Mouse (Mus musculus) megakaryocyte-erythroid progenitor cell, adult 5 weeks (primary cell): Measurements from ENCODE around the gene Tas2r117. TPM values are rescaled to one million over a fixed set of nuclear protein-coding genes. Genes with fewer than 3 reads are reported as not detected.

Experiments
- polyA plus RNA-seq: library from polyadenylated mRNA; stranded (reverse); fragments of >175 nt; gene quantifications from 2 replicates; pipeline ENCODE4 v1.2.3, GENCODE M21; 2012

The Tas2r117 gene
- not detected in 2 replicates for polyA plus RNA-seq

DNA sequence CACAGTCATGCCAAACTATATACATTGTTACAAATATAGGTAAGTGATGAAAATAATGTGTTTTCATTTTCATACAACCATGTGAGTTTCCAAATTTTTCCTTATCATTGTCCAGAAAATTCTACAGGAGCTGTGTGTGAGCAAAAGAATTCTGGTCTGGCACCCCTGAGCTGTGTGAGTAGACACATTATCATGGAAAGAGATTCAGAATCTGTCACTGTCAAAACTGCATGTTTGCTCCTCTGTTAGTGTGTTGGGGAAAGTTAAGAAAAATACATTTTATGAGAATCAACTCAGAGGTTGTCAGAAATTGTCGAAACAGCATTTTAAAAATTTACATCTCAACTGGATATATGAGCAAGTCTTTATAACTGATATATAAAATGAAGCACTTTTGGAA, at the start of gene Tas2r117:
Tas2r117 (plus strand) TSS at position 301 of the 400 bp plus-strand sequence.

DNA sequence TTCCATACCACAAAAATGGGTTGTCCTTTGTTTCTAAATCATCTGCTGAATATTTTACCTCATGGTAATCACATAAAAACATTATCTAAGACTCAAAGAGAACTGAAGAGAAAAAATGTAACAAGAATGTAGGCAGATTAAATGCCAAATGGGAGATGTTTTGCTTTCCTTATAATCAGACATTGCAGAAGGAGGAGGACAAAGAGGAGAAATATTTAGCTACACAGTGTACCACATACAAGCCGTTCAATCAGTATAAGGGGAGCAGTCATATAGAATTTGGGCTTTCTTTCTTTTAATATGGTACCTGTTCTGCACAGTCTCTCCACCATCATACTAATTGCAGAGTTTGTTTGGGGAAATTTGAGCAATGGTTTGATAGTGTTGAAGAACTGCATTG, 48.2 kb upstream of the Tas2r117 start, which contains the start of gene Tas2r124:
Tas2r124 (plus strand) TSS at position 301 of the 400 bp plus-strand sequence.

DNA sequence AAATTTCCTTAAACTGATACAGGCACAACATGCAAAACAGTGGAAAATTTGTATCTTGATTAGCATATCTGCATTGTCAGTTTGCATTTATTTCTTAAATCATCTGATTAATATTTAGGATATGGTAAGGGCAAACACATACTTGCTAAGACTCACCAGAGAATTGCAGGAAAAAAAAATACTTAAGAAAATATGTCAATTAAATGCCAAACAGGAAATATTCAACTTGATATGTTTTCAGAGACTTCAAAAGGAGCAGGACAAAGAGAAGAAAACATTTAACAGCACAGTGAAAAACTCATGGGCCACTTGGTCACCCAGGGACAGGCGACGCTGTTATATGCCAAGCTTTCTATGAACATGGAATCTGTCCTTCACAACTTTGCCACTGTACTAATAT, 40.8 kb upstream of the Tas2r117 start, which contains the start of gene Tas2r102:
Tas2r102 (plus strand) TSS at position 301 of the 400 bp plus-strand sequence.

DNA sequence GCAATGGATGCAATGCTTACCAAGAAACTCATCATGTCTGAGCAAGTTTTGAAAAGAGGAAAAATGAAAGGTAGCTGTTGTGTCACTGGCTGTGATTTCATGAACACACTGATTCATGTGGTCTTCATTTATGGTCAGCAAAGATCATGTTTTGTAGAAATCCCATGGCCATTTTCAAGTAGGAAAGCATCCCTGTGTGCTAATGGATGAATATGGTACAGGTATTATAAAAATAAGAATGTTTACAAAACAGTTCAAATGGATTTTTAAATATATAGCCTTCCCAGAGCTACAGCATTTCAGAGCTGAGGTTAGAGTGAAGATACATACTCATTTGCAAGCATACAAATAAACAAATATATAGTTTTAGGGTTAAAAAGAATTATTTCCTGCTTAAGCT, 24.6 kb upstream of the Tas2r117 start, which contains the start of gene Tas2r136:
Tas2r136 (minus strand) TSS at position 101 of the 400 bp plus-strand sequence.

DNA sequence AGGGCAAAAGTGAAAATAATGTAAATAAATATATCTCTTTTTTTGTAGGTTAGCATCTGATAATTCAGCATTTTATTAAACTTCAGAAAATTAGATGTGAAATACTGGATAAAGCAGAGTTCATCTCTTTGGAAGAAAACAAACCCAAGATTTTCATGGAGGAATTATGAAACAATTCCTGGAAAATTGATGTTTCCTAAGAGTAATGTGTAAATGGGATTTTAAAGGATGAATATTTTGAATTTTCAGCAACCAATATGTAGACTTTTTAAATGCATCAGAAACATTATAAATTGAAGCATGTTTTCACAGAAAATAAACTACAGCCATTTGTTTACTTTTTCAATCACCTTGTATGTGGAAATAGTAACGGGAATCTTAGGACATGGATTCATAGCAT, 44.2 kb downstream of the Tas2r117 start, which contains the start of gene Tas2r123:
Tas2r123 (plus strand) TSS at position 301 of the 400 bp plus-strand sequence.

Other genes starting within 250 kb of the Tas2r117 start
- gene Prh1, start 233.0 kb upstream of the Tas2r117 start, polyA plus RNA-seq, result not detected in 2 replicates
- gene Prp2, start 206.9 kb upstream of the Tas2r117 start, polyA plus RNA-seq, result not detected in 2 replicates
- gene A630073D07Rik, start 151.3 kb upstream of the Tas2r117 start, polyA plus RNA-seq, result not detected in 2 replicates
- gene Tas2r120, start 145.9 kb upstream of the Tas2r117 start, polyA plus RNA-seq, result not detected in 2 replicates
- not detected in 2 replicates for gene Tas2r121, start 101.8 kb upstream of the Tas2r117 start, polyA plus RNA-seq
- gene Tas2r122, start 90.9 kb upstream of the Tas2r117 start, polyA plus RNA-seq, result not detected in 2 replicates
- gene Tas2r115, start 64.8 kb upstream of the Tas2r117 start, polyA plus RNA-seq, result not detected in 2 replicates
- gene Tas2r124, start 48.1 kb upstream of the Tas2r117 start, polyA plus RNA-seq, result not detected in 2 replicates
- not detected in 2 replicates for gene Tas2r102, start 40.7 kb upstream of the Tas2r117 start, polyA plus RNA-seq
- not detected in 2 replicates for gene Tas2r136, start 24.7 kb upstream of the Tas2r117 start, polyA plus RNA-seq
- not detected in 2 replicates for gene Tas2r123, start 44.3 kb downstream of the Tas2r117 start, polyA plus RNA-seq
- not detected in 2 replicates for gene Tas2r116, start 52.6 kb downstream of the Tas2r117 start, polyA plus RNA-seq
- not detected in 2 replicates for gene Tas2r110, start 65.2 kb downstream of the Tas2r117 start, polyA plus RNA-seq
- gene Tas2r113, start 90.2 kb downstream of the Tas2r117 start, polyA plus RNA-seq, result not detected in 2 replicates
- not detected in 2 replicates for gene Tas2r125, start 106.8 kb downstream of the Tas2r117 start, polyA plus RNA-seq
- not detected in 2 replicates for gene Tas2r129, start 148.3 kb downstream of the Tas2r117 start, polyA plus RNA-seq
- not detected in 2 replicates for gene Tas2r131, start 155.1 kb downstream of the Tas2r117 start, polyA plus RNA-seq
- not detected in 2 replicates for gene Tas2r109, start 178.1 kb downstream of the Tas2r117 start, polyA plus RNA-seq
- gene Tas2r103, start 234.3 kb downstream of the Tas2r117 start, polyA plus RNA-seq, result not detected in 2 replicates